Mouse (Mus musculus) heart, embryonic 15.5 days (tissue): ENCODE data around the gene Angpt4. TPM values are rescaled to one million over a fixed set of nuclear protein-coding genes. Genes with fewer than 3 reads are reported as not detected.

Experiments
- ATAC-seq: fragments of 200-750 bp; cut with Nextera tagmentation; replicated peaks from 2 replicates; pipeline ENCODE4 v1.8.0; 2017; ENCODE audit warnings: low read depth, moderate TSS enrichment; ENCODE audit not compliant: insufficient number of reproducible peaks, insufficient read depth, low FRiP score
- H3K27ac ChIP-seq: fragments of 300-500 bp; sonication (generic); 2 replicates; pipeline ENCODE4 v1.5.1; 2015; ENCODE audit warnings: mild to moderate bottlenecking, inconsistent platforms
- H3K27me3 ChIP-seq: fragments of 300-500 bp; sonication (generic); 2 replicates; pipeline ENCODE4 v1.6.1; 2015; ENCODE audit warnings: inconsistent platforms
- H3K36me3 ChIP-seq: fragments of 300-500 bp; sonication (generic); 2 replicates; pipeline ENCODE4 v1.6.1; 2015; ENCODE audit warnings: mild to moderate bottlenecking, inconsistent platforms
- H3K4me1 ChIP-seq: fragments of 300-500 bp; sonication (generic); replicated peaks from 2 replicates; pipeline ENCODE4 v1.6.1; 2015; ENCODE audit warnings: inconsistent platforms
- H3K4me2 ChIP-seq: fragments of 300-500 bp; sonication (generic); 2 replicates; pipeline ENCODE4 v1.6.1; 2015; ENCODE audit warnings: inconsistent platforms, mild to moderate bottlenecking, moderate library complexity
- H3K4me3 ChIP-seq: fragments of 300-500 bp; sonication (generic); 2 replicates; pipeline ENCODE4 v1.5.1; 2015; ENCODE audit warnings: mild to moderate bottlenecking, inconsistent platforms
- H3K9ac ChIP-seq: fragments of 300-500 bp; sonication (generic); 2 replicates; pipeline ENCODE4 v1.6.1; 2015; ENCODE audit warnings: mild to moderate bottlenecking, inconsistent platforms
- H3K9me3 ChIP-seq: fragments of 300-500 bp; sonication (generic); replicated peaks from 2 replicates; pipeline ENCODE4 v1.6.1; 2016; ENCODE audit warnings: inconsistent platforms
- WGBS: fragments of 180-500 bp; shearing (Covaris S2); methylation state at CpG from one replicate; pipeline ENCODE4 v1.1.7; 2015; ENCODE audit warnings: mixed read lengths; 5-methylcytosine and 5-hydroxymethylcytosine counted together
- polyA plus RNA-seq: library from polyadenylated mRNA; unstranded; fragments of >200 nt; fragmentation: Nextera tagmentation; extraction: Ambion mirVana; gene quantifications from 2 replicates; pipeline ENCODE4 v1.2.1, GENCODE M21; 2015

Gene Angpt4
- polyA plus RNA-seq, 1 experiment from 2014 or later, result 0.30 TPM

GRCm38 (mm10) chr2:151939651-151940420 is 28.8 kb downstream of the Angpt4 start:
- 65% methylated on average over 5 of the region's 5 CpGs for WGBS
- no peaks in the 10 kb centered on the region for H3K36me3 ChIP-seq
- ATAC-seq, result no peak
- H3K4me2 ChIP-seq, result no peak overlapping the region
- H3K9me3 ChIP-seq, result no peaks in the 10 kb centered on the region
- peaks cover 12% of the 10 kb centered on the region for H3K4me1 ChIP-seq
- no peak overlapping the region for H3K4me3 ChIP-seq
- no peak overlapping the region for H3K27ac ChIP-seq
- no peak overlapping the region for H3K9ac ChIP-seq
- H3K27me3 ChIP-seq, result peaks cover 16% of the 10 kb centered on the region

GRCm38 (mm10) chr2:151941269-151941668 is 30.3 kb downstream of the Angpt4 start:
- Histone ChIP-seq H3K9ac (no peak overlapping the region), H3K36me3 (no peaks in the 10 kb centered on the region), H3K27ac (no peak overlapping the region), H3K27me3 (peaks cover 16% of the 10 kb centered on the region), H3K4me1 (peaks cover 12% of the 10 kb centered on the region), H3K4me3 (no peak overlapping the region), H3K9me3 (no peaks in the 10 kb centered on the region), H3K4me2 (no peak overlapping the region)
- ATAC-seq, result no peak
- 38% methylated on average over 2 of the region's 2 CpGs for WGBS

- H3K27ac ChIP-seq, result no peak overlapping the region
- no peak for ATAC-seq
- H3K4me1 ChIP-seq, result no peaks in the 10 kb centered on the region
- 43% methylated on average over 2 of the region's 2 CpGs for WGBS
- H3K9me3 ChIP-seq, result no peaks in the 10 kb centered on the region
- no peaks in the 10 kb centered on the region for H3K36me3 ChIP-seq
- H3K9ac ChIP-seq, result no peak overlapping the region
- H3K4me2 ChIP-seq, result no peak overlapping the region
- H3K4me3 ChIP-seq, result no peak overlapping the region
- peaks cover 15% of the 10 kb centered on the region for H3K27me3 ChIP-seq
Measured at GRCm38 (mm10) chr2:151944106-151944505, 33.1 kb downstream of the Angpt4 start.

GRCm38 (mm10) chr2:151947617-151948016 is 36.6 kb downstream of the Angpt4 start:
- Histone ChIP-seq H3K27ac (no peak overlapping the region), H3K9ac (no peak overlapping the region), H3K9me3 (no peaks in the 10 kb centered on the region), H3K4me3 (no peak overlapping the region), H3K36me3 (no peaks in the 10 kb centered on the region), H3K4me1 (no peaks in the 10 kb centered on the region), H3K27me3 (peaks cover 8% of the 10 kb centered on the region; the same call in 1 of the 2 replicates), H3K4me2 (no peak overlapping the region)
- 82% methylated on average over 2 of the region's 2 CpGs for WGBS
- ATAC-seq, result no peak

- Histone ChIP-seq H3K27ac (no peak overlapping the region), H3K36me3 (no peaks in the 10 kb centered on the region), H3K4me1 (no peaks in the 10 kb centered on the region), H3K4me3 (no peak overlapping the region), H3K9ac (no peak overlapping the region), H3K9me3 (no peaks in the 10 kb centered on the region), H3K4me2 (no peak overlapping the region), H3K27me3 (peaks cover 8% of the 10 kb centered on the region; the same call in 1 of the 2 replicates)
- WGBS, result 74% methylated on average over 7 of the region's 7 CpGs
- ATAC-seq, result no peak
Measured at GRCm38 (mm10) chr2:151948311-151948710, 37.3 kb downstream of the Angpt4 start.

- no peak overlapping the region for H3K9ac ChIP-seq
- no peaks in the 10 kb centered on the region for H3K4me1 ChIP-seq
- H3K4me3 ChIP-seq, result no peak overlapping the region
- no peak overlapping the region for H3K27ac ChIP-seq
- H3K27me3 ChIP-seq, result peaks cover 8% of the 10 kb centered on the region; the same call in 1 of the 2 replicates
- WGBS, result 64% methylated on average over 2 of the region's 2 CpGs
- no peaks in the 10 kb centered on the region for H3K36me3 ChIP-seq
- no peaks in the 10 kb centered on the region for H3K9me3 ChIP-seq
- no peak for ATAC-seq
- no peak overlapping the region for H3K4me2 ChIP-seq
Measured at GRCm38 (mm10) chr2:151949082-151949774, 38.2 kb downstream of the Angpt4 start.

GRCm38 (mm10) chr2:151953665-151954064 is 42.7 kb downstream of the Angpt4 start:
- H3K9ac ChIP-seq, result no peak overlapping the region
- no peak overlapping the region for H3K27ac ChIP-seq
- H3K27me3 ChIP-seq, result peaks cover 5% of the 10 kb centered on the region; the same call in 1 of the 2 replicates
- no peak overlapping the region for H3K4me3 ChIP-seq
- no peak overlapping the region for H3K4me2 ChIP-seq
- H3K4me1 ChIP-seq, result peaks cover 5% of the 10 kb centered on the region; the same call in 1 of the 2 replicates
- H3K36me3 ChIP-seq, result no peaks in the 10 kb centered on the region
- 79% methylated on average over 8 of the region's 8 CpGs for WGBS
- H3K9me3 ChIP-seq, result no peaks in the 10 kb centered on the region
- no peak for ATAC-seq

GRCm38 (mm10) chr2:151956500-151957137 is 45.6 kb downstream of the Angpt4 start:
- Histone ChIP-seq H3K4me1 (peaks cover 8% of the 10 kb centered on the region), H3K27ac (no peak overlapping the region), H3K36me3 (no peaks in the 10 kb centered on the region), H3K27me3 (no peaks in the 10 kb centered on the region), H3K9ac (no peak overlapping the region), H3K4me2 (no peak overlapping the region), H3K9me3 (no peaks in the 10 kb centered on the region), H3K4me3 (no peak overlapping the region)
- no peak for ATAC-seq
- WGBS, result 46% methylated on average over 4 of the region's 4 CpGs

GRCm38 (mm10) chr2:151959274-151959673 is 48.3 kb downstream of the Angpt4 start:
- 35% methylated on average over 5 of the region's 5 CpGs for WGBS
- H3K9ac ChIP-seq, result no peak overlapping the region
- no peaks in the 10 kb centered on the region for H3K27me3 ChIP-seq
- peaks cover 27% of the 10 kb centered on the region for H3K4me1 ChIP-seq
- no peaks in the 10 kb centered on the region for H3K9me3 ChIP-seq
- no peak overlapping the region for H3K4me3 ChIP-seq
- no peak overlapping the region for H3K27ac ChIP-seq
- no peak overlapping the region for H3K4me2 ChIP-seq
- no peaks in the 10 kb centered on the region for H3K36me3 ChIP-seq
- ATAC-seq, result no peak

GRCm38 (mm10) chr2:151961284-151962196 is 50.5 kb downstream of the Angpt4 start:
- no peaks in the 10 kb centered on the region for H3K27me3 ChIP-seq
- no peak overlapping the region for H3K4me3 ChIP-seq
- H3K9me3 ChIP-seq, result no peaks in the 10 kb centered on the region
- 61% methylated on average over 9 of the region's 9 CpGs for WGBS
- peak overlapping the region; percentile 12; the same call in 1 of the 2 replicates for H3K27ac ChIP-seq
- peaks cover 29% of the 10 kb centered on the region for H3K4me1 ChIP-seq
- no peak overlapping the region for H3K9ac ChIP-seq
- no peaks in the 10 kb centered on the region for H3K36me3 ChIP-seq
- no peak for ATAC-seq
- no peak overlapping the region for H3K4me2 ChIP-seq
